Mouse (Mus musculus) C2C12 (cell line): Measurements from ENCODE around the gene B4gat1.

Experiments
- CEBPB ChIP-seq: IDR thresholded peaks from one replicate; pipeline ENCODE4 v1.6.1; 2011; ENCODE audit warnings: low read depth, mild to moderate bottlenecking, control low read depth, moderate library complexity
- CTCF ChIP-seq: IDR thresholded peaks from one replicate; pipeline ENCODE4 v1.5.1; 2011; ENCODE audit not compliant: control insufficient read depth, insufficient read depth, insufficient read length
- MAX ChIP-seq: IDR thresholded peaks from one replicate; pipeline ENCODE4 v1.6.1; 2011; ENCODE audit warnings: mild to moderate bottlenecking, control low read depth
- USF1 ChIP-seq: IDR thresholded peaks from one replicate; pipeline ENCODE4 v1.6.1; 2011; ENCODE audit warnings: low read depth, mild to moderate bottlenecking, control low read depth, moderate library complexity

DNA sequence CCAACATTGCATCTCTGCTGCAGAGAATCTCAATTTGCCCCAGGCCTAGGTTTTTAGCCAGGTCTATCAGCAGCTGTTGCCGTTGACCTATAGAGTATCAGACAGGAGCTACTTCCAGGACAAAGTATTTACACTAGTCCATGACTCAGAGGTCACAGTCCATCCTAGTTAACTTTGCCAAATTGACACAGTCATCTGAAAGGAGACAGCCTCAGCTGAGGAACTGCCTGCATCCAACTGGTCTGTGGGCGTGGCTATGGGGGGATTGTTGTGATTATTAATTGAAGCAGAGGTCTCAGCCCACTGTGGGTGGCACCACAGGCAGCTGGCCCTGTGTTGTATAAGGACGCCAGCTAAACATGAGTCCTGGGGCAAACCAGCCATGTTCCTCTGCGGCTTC lies 33.7 kb upstream of the B4gat1 start:
- TF ChIP-seq CEBPB (no peak), MAX (no peak), CTCF (no peak), USF1 (no peak)
